Mouse (Mus musculus) E14TG2a.4 (cell line): ENCODE measurements around the gene Klf13.

ENCODE experiments used
- CTCF ChIP-seq: conservative IDR thresholded peaks from 2 replicates; pipeline ENCODE4 v1.5.1; 2014; ENCODE audit warnings: low read length
- NANOG ChIP-seq: IDR thresholded peaks from 2 replicates; pipeline ENCODE4 v1.6.1; 2014; ENCODE audit warnings: borderline replicate concordance, low read length, mixed read lengths

DNA sequence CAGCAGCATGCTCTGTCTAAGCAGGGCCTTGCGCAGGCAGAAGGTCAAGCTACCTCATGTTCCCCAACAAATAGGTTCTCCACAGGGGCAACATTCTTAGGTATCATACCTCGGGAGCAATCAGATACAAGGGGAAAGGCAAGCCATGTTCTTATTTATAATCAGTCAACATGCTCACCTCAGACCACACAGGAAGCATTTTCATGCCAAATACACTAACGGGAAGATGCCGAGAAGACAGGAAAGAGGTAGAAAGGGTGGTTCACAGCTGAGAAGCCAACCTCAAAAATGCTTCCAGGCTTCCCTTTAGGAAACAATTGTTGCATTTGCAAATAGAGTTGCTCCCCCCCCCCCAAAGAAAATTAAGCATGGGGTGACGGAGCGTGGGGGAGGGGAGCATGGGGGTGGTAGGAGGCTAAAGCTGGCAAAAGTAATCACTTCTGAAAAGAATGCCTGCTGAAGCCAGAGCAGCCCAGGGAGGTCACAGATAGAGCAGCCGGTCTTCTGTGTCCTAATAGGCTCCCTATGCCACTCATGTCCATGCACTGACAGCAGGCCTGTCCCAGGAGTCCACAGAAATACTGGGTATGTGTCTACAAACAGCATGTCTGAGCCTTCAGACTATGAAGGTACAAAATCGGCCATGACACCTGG is 16.7 kb downstream of the Klf13 start:
- no peak for TF ChIP-seq CTCF
- no peak for TF ChIP-seq NANOG
